Mouse (Mus musculus) megakaryocyte, embryonic 14.5 days (primary cell): Measurements from ENCODE around the gene Sdk2.

Source experiments
- FLI1 ChIP-seq: IDR thresholded peaks from 2 replicates; pipeline ENCODE4 v1.6.1; 2012; ENCODE audit warnings: low read length, inconsistent platforms, mixed read lengths
- GATA1 ChIP-seq: IDR thresholded peaks from 3 replicates; pipeline ENCODE4 v1.6.1; 2012; ENCODE audit warnings: mixed read lengths, low read length, inconsistent platforms, borderline replicate concordance

GRCm38 (mm10) chr11:114005879-114006278 lies 61.0 kb downstream of the Sdk2 start:
- TF ChIP-seq GATA1 (no peak), FLI1 (no peak)
